Mouse (Mus musculus): ENCODE measurements around the gene Trim41. TPM values are rescaled to one million over a fixed set of nuclear protein-coding genes. Genes with fewer than 3 reads are reported as not detected.
A peak's percentile ranks its signal among the peaks of the same experiment; 100 is the strongest.
"Not testable (repeated sequence)": the region's sequence is repeated elsewhere in the genome, so short reads cannot be mapped to it uniquely, and the experiment has no call there.

Trim41 gene
- polyA plus RNA-seq, 1 experiment from 2014 or later: 4.3 TPM

- peaks cover 5% of the 10 kb centered on the region; the same call in 1 of the 2 replicates for H3K27me3 ChIP-seq
- H3K27ac ChIP-seq: no peak overlapping the region
- no peaks in the 10 kb centered on the region for H3K9me3 ChIP-seq (replicated peaks)
- H3K36me3 ChIP-seq: no peaks in the 10 kb centered on the region
- H3K4me1 ChIP-seq (replicated peaks): peaks cover 13% of the 10 kb centered on the region
- WGBS: 8% methylated on average over 22 of the region's 22 CpGs
- peak overlapping the region; percentile 15 for H3K9ac ChIP-seq
- ATAC-seq (replicated peaks; ENCODE audit: insufficient number of reproducible peaks, insufficient read depth, low FRiP score, low read depth): no peak
- peak overlapping the region; percentile 75 for H3K4me2 ChIP-seq
- peak overlapping the region; percentile 51 for H3K4me3 ChIP-seq
These were observed 7.2 kb upstream of the Trim41 start for GRCm38 (mm10) chr11:48824311-48824830.

DNA sequence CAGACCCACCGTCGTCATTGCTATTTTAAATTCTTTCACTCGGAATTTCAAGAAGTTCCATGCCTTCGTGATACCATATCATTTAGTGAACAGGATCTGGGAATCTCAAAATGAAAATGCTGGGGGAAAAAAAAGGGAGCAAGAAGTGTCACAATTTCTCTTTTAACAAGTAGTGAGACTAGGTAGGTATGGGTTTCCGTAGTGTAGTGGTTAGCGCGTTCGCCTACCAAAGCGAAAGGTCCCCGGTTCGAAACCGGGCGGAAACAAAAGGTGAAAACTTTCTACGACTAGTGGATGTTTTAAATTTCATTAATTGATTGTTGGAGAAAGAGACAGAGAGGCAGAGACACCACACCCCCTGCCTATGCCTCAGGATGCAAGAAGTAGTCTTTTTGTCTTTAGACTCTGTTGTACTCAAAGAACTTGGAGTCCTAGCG is 6.4 kb upstream of the Trim41 start:
- H3K9me3 ChIP-seq (replicated peaks): no peaks in the 10 kb centered on the region
- WGBS: 2% methylated on average over 15 of the region's 15 CpGs
- peak overlapping the region; percentile 15 for H3K9ac ChIP-seq
- H3K4me1 ChIP-seq (replicated peaks): peaks cover 15% of the 10 kb centered on the region
- H3K4me2 ChIP-seq: peak overlapping the region; percentile 75
- H3K27me3 ChIP-seq: peaks cover 5% of the 10 kb centered on the region; the same call in 1 of the 2 replicates
- no peak for ATAC-seq (replicated peaks; ENCODE audit: insufficient number of reproducible peaks, insufficient read depth, low FRiP score, low read depth)
- H3K4me3 ChIP-seq: peak overlapping the region; percentile 51
- H3K27ac ChIP-seq: no peak overlapping the region
- no peaks in the 10 kb centered on the region for H3K36me3 ChIP-seq

DNA sequence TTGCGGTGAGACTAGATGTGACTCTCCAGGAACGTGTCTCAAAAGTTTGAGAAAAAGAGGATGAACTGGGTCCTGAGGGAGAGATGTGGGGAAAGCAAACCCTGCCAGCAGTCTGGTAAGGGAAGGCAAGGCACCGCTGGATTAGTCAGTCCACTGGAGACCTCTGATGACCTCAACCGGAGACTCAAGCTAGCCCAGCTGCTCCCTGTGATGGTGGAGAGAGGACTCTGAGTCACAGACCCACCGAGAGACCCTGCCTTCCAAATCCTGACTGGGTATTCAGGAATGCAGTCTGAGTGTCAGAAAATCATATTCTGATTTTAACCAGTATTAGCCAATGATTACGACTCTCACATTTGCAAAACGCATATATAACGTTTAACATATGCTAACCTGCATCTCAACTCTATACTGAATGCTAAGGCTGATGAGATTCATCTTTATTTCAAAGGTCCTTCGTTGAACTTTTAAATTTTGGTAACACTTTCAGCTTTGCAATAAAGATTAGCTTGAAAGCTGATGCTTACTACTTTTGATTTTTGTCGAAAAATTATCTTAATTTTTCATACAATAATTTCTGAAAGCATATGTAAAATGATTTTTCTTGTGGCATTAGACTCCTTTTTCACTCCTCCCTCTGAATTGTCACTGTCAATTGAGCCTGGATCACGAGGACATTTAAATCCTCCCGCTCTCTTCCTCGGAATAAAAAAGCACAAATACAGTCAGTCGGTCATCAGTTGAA is 5.8 kb upstream of the Trim41 start:
- H3K27ac ChIP-seq: no peak overlapping the region
- WGBS: 37% methylated on average over 14 of the region's 14 CpGs
- H3K27me3 ChIP-seq: peaks cover 5% of the 10 kb centered on the region; the same call in 1 of the 2 replicates
- peaks cover 15% of the 10 kb centered on the region for H3K4me1 ChIP-seq (replicated peaks)
- H3K36me3 ChIP-seq: no peaks in the 10 kb centered on the region
- no peak overlapping the region for H3K9ac ChIP-seq
- ATAC-seq (replicated peaks; ENCODE audit: insufficient number of reproducible peaks, insufficient read depth, low FRiP score, low read depth): no peak
- H3K4me3 ChIP-seq: peak overlapping the region; percentile 51
- peak overlapping the region; percentile 75 for H3K4me2 ChIP-seq
- no peaks in the 10 kb centered on the region for H3K9me3 ChIP-seq (replicated peaks)

- H3K9ac ChIP-seq; ATAC-seq (replicated peaks; ENCODE audit: insufficient number of reproducible peaks, insufficient read depth, low FRiP score, low read depth): not testable (repeated sequence)
- WGBS: 81% methylated on average over 14 of the region's 14 CpGs
These were observed 4.1 kb upstream of the Trim41 start for GRCm38 (mm10) chr11:48821299-48821698.

GRCm38 (mm10) chr11:48820308-48820674 is 3.1 kb upstream of the Trim41 start:
- no peak overlapping the region for H3K4me2 ChIP-seq
- H3K27me3 ChIP-seq: peaks cover 5% of the 10 kb centered on the region; the same call in 1 of the 2 replicates
- H3K4me1 ChIP-seq (replicated peaks): peaks cover 24% of the 10 kb centered on the region
- H3K9ac ChIP-seq: no peak overlapping the region
- no peaks in the 10 kb centered on the region for H3K9me3 ChIP-seq (replicated peaks)
- peak overlapping the region; percentile 50 for H3K27ac ChIP-seq
- H3K36me3 ChIP-seq: peaks cover 2% of the 10 kb centered on the region; the same call in 1 of the 2 replicates
- ATAC-seq (replicated peaks; ENCODE audit: insufficient number of reproducible peaks, insufficient read depth, low FRiP score, low read depth): no peak
- H3K4me3 ChIP-seq: no peak overlapping the region

More at GRCm38 (mm10) chr11:48821299-48821698, 4.1 kb upstream of the Trim41 start:
- H3K4me2 ChIP-seq; H3K27me3 ChIP-seq; H3K27ac ChIP-seq; H3K9me3 ChIP-seq (replicated peaks); H3K36me3 ChIP-seq; H3K4me3 ChIP-seq: not testable (repeated sequence)
- H3K4me1 ChIP-seq (replicated peaks): peaks cover 13% of the 10 kb centered on the region

GRCm38 (mm10) chr11:48819614-48820307 is 2.6 kb upstream of the Trim41 start:
- H3K4me2 ChIP-seq: no peak overlapping the region
- peaks cover 4% of the 10 kb centered on the region; the same call in 1 of the 2 replicates for H3K36me3 ChIP-seq
- no peaks in the 10 kb centered on the region for H3K9me3 ChIP-seq (replicated peaks)
- WGBS: 67% methylated on average over 7 of the region's 7 CpGs
- no peak overlapping the region for H3K9ac ChIP-seq
- peaks cover 29% of the 10 kb centered on the region for H3K4me1 ChIP-seq (replicated peaks)
- no peak for ATAC-seq (replicated peaks; ENCODE audit: insufficient number of reproducible peaks, insufficient read depth, low FRiP score, low read depth)
- peak overlapping the region; percentile 50 for H3K27ac ChIP-seq
- H3K4me3 ChIP-seq: no peak overlapping the region
- H3K27me3 ChIP-seq: peaks cover 2% of the 10 kb centered on the region; the same call in 1 of the 2 replicates

- WGBS: under 1% methylated on average over 16 of the region's 16 CpGs
- peak overlapping the region; percentile 99 for H3K27ac ChIP-seq
- H3K9me3 ChIP-seq (replicated peaks): no peaks in the 10 kb centered on the region
- H3K27me3 ChIP-seq: no peaks in the 10 kb centered on the region
- peaks cover 10% of the 10 kb centered on the region; the same call in 1 of the 2 replicates for H3K36me3 ChIP-seq
- H3K4me1 ChIP-seq (replicated peaks): peaks cover 26% of the 10 kb centered on the region
- H3K4me3 ChIP-seq: peak overlapping the region; percentile 89
- peak overlapping the region; percentile 81 for H3K4me2 ChIP-seq
- ATAC-seq (replicated peaks; ENCODE audit: insufficient number of reproducible peaks, insufficient read depth, low FRiP score, low read depth): no peak
- peak overlapping the region; percentile 92 for H3K9ac ChIP-seq
These were observed 1.2 kb upstream of the Trim41 start for GRCm38 (mm10) chr11:48818346-48818745.

- 5% methylated on average over 9 of the region's 9 CpGs for WGBS
- Histone ChIP-seq H3K27me3 (no peaks in the 10 kb centered on the region), H3K27ac (peak overlapping the region; percentile 99), H3K36me3 (peaks cover 14% of the 10 kb centered on the region; the same call in 1 of the 2 replicates), H3K4me1 (replicated peaks) (peaks cover 25% of the 10 kb centered on the region), H3K9ac (peak overlapping the region; percentile 92), H3K9me3 (replicated peaks) (no peaks in the 10 kb centered on the region), H3K4me2 (peak overlapping the region; percentile 81), H3K4me3 (peak overlapping the region; percentile 89)
- no peak for ATAC-seq (replicated peaks; ENCODE audit: insufficient number of reproducible peaks, insufficient read depth, low FRiP score, low read depth)
These were observed 641 bp upstream of the Trim41 start for GRCm38 (mm10) chr11:48817794-48818193.

DNA sequence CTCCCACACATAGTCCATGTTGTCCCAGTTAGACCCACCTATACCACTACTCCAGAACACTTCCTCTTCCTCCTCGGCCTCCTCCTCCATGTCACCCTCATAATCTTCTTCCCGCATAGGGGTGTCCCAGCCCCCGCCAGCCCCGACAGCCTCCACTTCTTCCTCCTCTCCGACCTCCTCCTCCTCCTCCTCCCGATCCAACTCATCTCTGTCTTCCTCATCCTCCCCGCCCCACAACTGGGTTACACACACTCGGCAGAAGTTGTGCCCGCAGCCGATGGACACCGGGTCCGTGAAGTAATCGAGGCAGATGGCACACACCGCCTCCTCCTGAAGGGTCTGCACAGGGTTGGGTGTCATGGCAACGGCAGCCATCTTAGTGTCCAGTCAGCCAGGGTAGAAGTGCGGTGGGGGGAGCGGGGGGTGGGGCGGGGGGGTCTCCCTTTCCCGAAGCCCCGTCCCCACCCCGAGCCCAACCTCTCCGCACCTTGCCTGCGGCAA is 822 bp downstream of the Trim41 start:
- ATAC-seq (replicated peaks; ENCODE audit: insufficient number of reproducible peaks, insufficient read depth, low FRiP score, low read depth): peak; percentile 8; the same call in 1 of the 2 replicates
- Histone ChIP-seq H3K27ac (peak overlapping the region; percentile 99), H3K27me3 (no peaks in the 10 kb centered on the region), H3K9me3 (replicated peaks) (no peaks in the 10 kb centered on the region), H3K36me3 (peaks cover 27% of the 10 kb centered on the region), H3K4me1 (replicated peaks) (peaks cover 25% of the 10 kb centered on the region), H3K9ac (peak overlapping the region; percentile 92), H3K4me2 (peak overlapping the region; percentile 81), H3K4me3 (peak overlapping the region; percentile 89)
- 2% methylated on average over 20 of the region's 23 CpGs for WGBS

GRCm38 (mm10) chr11:48815851-48816250 is 1.3 kb downstream of the Trim41 start:
- no peaks in the 10 kb centered on the region for H3K27me3 ChIP-seq
- H3K27ac ChIP-seq: no peak overlapping the region; the same call in 1 of the 2 replicates
- H3K4me1 ChIP-seq (replicated peaks): peaks cover 25% of the 10 kb centered on the region
- peak overlapping the region; percentile 92; the same call in 1 of the 2 replicates for H3K9ac ChIP-seq
- peaks cover 32% of the 10 kb centered on the region for H3K36me3 ChIP-seq
- H3K9me3 ChIP-seq (replicated peaks): no peaks in the 10 kb centered on the region
- no peak for ATAC-seq (replicated peaks; ENCODE audit: insufficient number of reproducible peaks, insufficient read depth, low FRiP score, low read depth)
- H3K4me2 ChIP-seq: peak overlapping the region; percentile 81
- 71% methylated on average over 16 of the region's 16 CpGs for WGBS
- H3K4me3 ChIP-seq: peak overlapping the region; percentile 89

DNA sequence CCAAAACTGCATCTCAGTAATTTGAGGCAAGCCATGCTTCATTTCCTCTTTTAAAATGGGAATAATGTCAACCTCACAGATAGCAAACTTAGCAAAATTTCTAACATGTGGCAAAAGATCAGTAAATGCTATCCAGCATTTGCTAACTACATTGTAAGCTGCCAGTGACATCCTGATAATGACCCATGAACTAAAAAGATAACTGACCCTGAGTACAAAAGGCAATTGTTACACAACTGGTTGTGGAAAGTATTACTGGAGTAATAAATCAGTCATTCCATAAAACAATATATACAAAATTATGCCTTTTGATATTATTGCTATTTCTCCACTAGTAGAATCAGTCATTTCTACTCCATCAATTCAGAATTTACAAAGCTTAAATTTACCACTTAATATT is 3.4 kb downstream of the Trim41 start:
- peaks cover 49% of the 10 kb centered on the region for H3K36me3 ChIP-seq
- H3K4me2 ChIP-seq: no peak overlapping the region
- H3K9me3 ChIP-seq (replicated peaks): no peaks in the 10 kb centered on the region
- no peak for ATAC-seq (replicated peaks; ENCODE audit: insufficient number of reproducible peaks, insufficient read depth, low FRiP score, low read depth)
- H3K9ac ChIP-seq: no peak overlapping the region
- H3K4me3 ChIP-seq: no peak overlapping the region
- no peak overlapping the region for H3K27ac ChIP-seq
- peaks cover 25% of the 10 kb centered on the region for H3K4me1 ChIP-seq (replicated peaks)
- H3K27me3 ChIP-seq: no peaks in the 10 kb centered on the region
